Mouse (Mus musculus) testis, adult 2 months (tissue): ENCODE results near the gene Dnm3.

ENCODE experiments used
- CTCF ChIP-seq: fragments of 200-500 bp; IDR thresholded peaks from 2 replicates; pipeline ENCODE4 v1.5.1; 2012; ENCODE audit warnings: low read depth, mild to moderate bottlenecking, inconsistent platforms, low read length, moderate library complexity; ENCODE audit not compliant: control insufficient read depth, insufficient read depth, insufficient replicate concordance
- POLR2A ChIP-seq: fragments of 200-500 bp; IDR thresholded peaks from 2 replicates; pipeline ENCODE4 v1.6.1; 2012; ENCODE audit warnings: low read depth, mild to moderate bottlenecking, inconsistent platforms, low read length, moderate library complexity; ENCODE audit not compliant: control insufficient read depth

- no peak for TF ChIP-seq CTCF
- TF ChIP-seq POLR2A: no peak
Measured at GRCm38 (mm10) chr1:162413791-162414190, 64.0 kb downstream of the Dnm3 start.
